Mouse (Mus musculus) MEL (cell line): ENCODE results near the gene Dnajb8. TPM values are rescaled to one million over a fixed set of nuclear protein-coding genes. Genes with fewer than 3 reads are reported as not detected.

Source experiments
- DNase-seq: peaks from one replicate; pipeline ENCODE4 v3.0.0; 2011; ENCODE audit warnings: low read depth, low spot score
- H3K27ac ChIP-seq: 2 replicates; pipeline ENCODE4 v1.5.1; 2012; ENCODE audit warnings: low read depth, mild to moderate bottlenecking, control low read depth, low read length, moderate library complexity; ENCODE audit not compliant: control insufficient read depth
- H3K27me3 ChIP-seq, 2 experiments: fragments of 150-350 bp in 1 of 2; sonication (generic) in 1 of 2; 2 replicates each; pipeline ENCODE4 v1.6.1; 2012; ENCODE audit warnings: low read length in 2 of 2, mild to moderate bottlenecking in 2 of 2, improper control_type of control experiment in 1 of 2, moderate library complexity in 1 of 2; ENCODE audit not compliant: insufficient read depth in 2 of 2, control insufficient read depth in 1 of 2
- H3K36me3 ChIP-seq, 2 experiments: 2 replicates each; pipeline ENCODE4 v1.6.1; 2012 to 2014; ENCODE audit warnings: low read length in 2 of 2, improper control_type of control experiment in 1 of 2, inconsistent platforms in 1 of 2, mild to moderate bottlenecking in 1 of 2; ENCODE audit not compliant: insufficient read depth in 2 of 2, control insufficient read depth in 1 of 2
- H3K4me1 ChIP-seq, 2 experiments: fragments of 150-350 bp in 1 of 2; sonication (generic) in 1 of 2; 2 replicates each; pipeline ENCODE4 v1.6.1; 2012; ENCODE audit warnings: low read length in 2 of 2, improper control_type of control experiment in 1 of 2, mild to moderate bottlenecking in 1 of 2; ENCODE audit not compliant: insufficient read depth in 2 of 2, control insufficient read depth in 1 of 2
- H3K4me3 ChIP-seq, 2 experiments: fragments of 150-350 bp in 1 of 2; sonication (generic) in 1 of 2; 2 replicates each; pipeline ENCODE4 v1.5.1; 2012; ENCODE audit warnings: low read depth in 2 of 2, low read length in 2 of 2, mild to moderate bottlenecking in 2 of 2, moderate library complexity in 2 of 2, control low read depth in 1 of 2, improper control_type of control experiment in 1 of 2; ENCODE audit not compliant: control insufficient read depth in 1 of 2, insufficient read depth in 1 of 2
- H3K79me2 ChIP-seq: 2 replicates; pipeline ENCODE4 v1.6.1; 2012; ENCODE audit warnings: mild to moderate bottlenecking, low read length, moderate library complexity; ENCODE audit not compliant: control insufficient read depth, poor library complexity, insufficient read depth
- H3K9ac ChIP-seq: 2 replicates; pipeline ENCODE4 v1.6.1; 2012; ENCODE audit warnings: low read depth, mild to moderate bottlenecking, control low read depth, low read length, moderate library complexity; ENCODE audit not compliant: control insufficient read depth, poor library complexity, severe bottlenecking
- H3K9me3 ChIP-seq: fragments of 150-350 bp; sonication (generic); replicated peaks from 2 replicates; pipeline ENCODE4 v1.6.1; 2012; ENCODE audit warnings: mild to moderate bottlenecking, low read length, improper control_type of control experiment, moderate library complexity; ENCODE audit not compliant: insufficient read depth
- BHLHE40 ChIP-seq: IDR thresholded peaks from 2 replicates; pipeline ENCODE4 v1.6.1; 2012; ENCODE audit warnings: low read depth, mild to moderate bottlenecking, inconsistent platforms, low read length, improper control_type of control experiment, borderline replicate concordance
- CTCF ChIP-seq, 3 experiments: IDR thresholded peaks in 2 of 3; conservative IDR thresholded peaks in 1 of 3; 2 replicates each; pipeline ENCODE4 v1.5.1; 2011 to 2012; ENCODE audit warnings: low read length in 3 of 3, low read depth in 2 of 3, mild to moderate bottlenecking in 2 of 3, improper control_type of control experiment in 1 of 3, inconsistent platforms in 1 of 3, mixed read lengths in 1 of 3, moderate library complexity in 1 of 3; ENCODE audit not compliant: control insufficient read depth in 1 of 3, insufficient read depth in 1 of 3, poor library complexity in 1 of 3, severe bottlenecking in 1 of 3
- GABPA ChIP-seq: IDR thresholded peaks from 2 replicates; pipeline ENCODE4 v1.6.1; 2012; ENCODE audit warnings: low read depth, mild to moderate bottlenecking, inconsistent platforms, low read length, improper control_type of control experiment, moderate library complexity
- GATA1 ChIP-seq: IDR thresholded peaks from 2 replicates; pipeline ENCODE4 v1.6.1; 2011; ENCODE audit warnings: low read depth, low read length, improper control_type of control experiment
- MAFK ChIP-seq: IDR thresholded peaks from 2 replicates; pipeline ENCODE4 v1.6.1; 2011; ENCODE audit warnings: low read depth, mild to moderate bottlenecking, low read length, improper control_type of control experiment, borderline replicate concordance
- MAX ChIP-seq: IDR thresholded peaks from 2 replicates; pipeline ENCODE4 v1.6.1; 2011; ENCODE audit warnings: low read length, improper control_type of control experiment
- MAZ ChIP-seq: IDR thresholded peaks from 2 replicates; pipeline ENCODE4 v1.6.1; 2012; ENCODE audit warnings: low read depth, mild to moderate bottlenecking, inconsistent platforms, low read length, improper control_type of control experiment
- MXI1 ChIP-seq: IDR thresholded peaks from 2 replicates; pipeline ENCODE4 v1.6.1; 2011; ENCODE audit warnings: mild to moderate bottlenecking, low read depth, low read length, improper control_type of control experiment
- MYC ChIP-seq: IDR thresholded peaks from 2 replicates; pipeline ENCODE4 v1.6.1; 2011; ENCODE audit warnings: low read depth, mild to moderate bottlenecking, low read length, improper control_type of control experiment, moderate library complexity
- POLR2A ChIP-seq, 2 experiments: IDR thresholded peaks; 2 replicates each; pipeline ENCODE4 v1.6.1; 2011 to 2012; ENCODE audit warnings: low read length in 2 of 2, mild to moderate bottlenecking in 2 of 2, control low read depth in 1 of 2, improper control_type of control experiment in 1 of 2, low read depth in 1 of 2, moderate library complexity in 1 of 2; ENCODE audit not compliant: control insufficient read depth in 1 of 2, insufficient read depth in 1 of 2, poor library complexity in 1 of 2
- POLR2AphosphoS2 ChIP-seq: IDR thresholded peaks from 2 replicates; pipeline ENCODE4 v1.6.1; 2011; ENCODE audit warnings: low read length, improper control_type of control experiment
- SIN3A ChIP-seq: IDR thresholded peaks from 2 replicates; pipeline ENCODE4 v1.6.1; 2012; ENCODE audit warnings: low read length, improper control_type of control experiment, inconsistent platforms
- TAL1 ChIP-seq: IDR thresholded peaks from 2 replicates; pipeline ENCODE4 v1.6.1; 2012; ENCODE audit warnings: mild to moderate bottlenecking, inconsistent platforms, low read length, moderate library complexity, mixed read lengths
- TCF12 ChIP-seq: IDR thresholded peaks from 2 replicates; pipeline ENCODE4 v1.6.1; 2014; ENCODE audit warnings: low read depth, mild to moderate bottlenecking, inconsistent platforms, low read length, improper control_type of control experiment, moderate library complexity
- USF1 ChIP-seq: IDR thresholded peaks from 2 replicates; pipeline ENCODE4 v1.6.1; 2014; ENCODE audit warnings: low read depth, mild to moderate bottlenecking, inconsistent platforms, low read length, improper control_type of control experiment, moderate library complexity
- polyA plus RNA-seq, 2 experiments: library from polyadenylated mRNA; stranded (reverse) in 1 of 2; unstranded in 1 of 2; fragments of >175 nt in 1 of 2; fragments of >200 nt in 1 of 2; gene quantifications; 2 replicates each; pipeline versions ENCODE4 v1.2.1 to v1.2.4; 2012; ENCODE audit warnings: low replicate concordance in 2 of 2, low read depth in 1 of 2; ENCODE audit not compliant: insufficient read length in 2 of 2, insufficient read depth in 1 of 2, missing spikeins in 1 of 2
- total RNA-seq: library from RNA; depleted of rRNA; stranded (reverse); fragments of 300-350 nt; gene quantifications from 2 replicates; pipeline ENCODE4 v1.2.3, GENCODE M21; 2012

Dnajb8 gene
- total and polyA plus RNA-seq, 3 experiments = not detected

DNA sequence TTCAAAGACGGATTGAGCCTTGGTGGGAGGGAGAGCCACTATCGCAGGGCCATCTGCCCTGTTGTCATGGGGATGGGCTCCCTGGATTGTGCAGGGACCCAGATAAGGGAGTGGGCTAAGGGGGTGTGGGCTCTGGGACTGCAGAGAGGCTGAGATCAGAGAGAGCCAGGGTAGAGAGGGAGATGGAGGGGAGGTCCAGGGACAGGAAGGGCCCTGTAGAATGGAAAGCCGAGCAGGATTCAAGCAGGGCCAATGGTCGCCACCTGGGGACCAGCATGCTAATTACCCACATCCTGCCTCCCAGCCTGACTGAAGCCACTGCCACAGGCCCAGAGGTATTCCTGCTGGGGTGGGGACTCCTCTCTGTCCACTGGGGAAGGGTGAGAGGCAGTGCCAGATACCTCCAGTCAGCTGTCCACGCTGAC lies 4.5 kb downstream of the Dnajb8 start:
- no peak for TF ChIP-seq TAL1
- 0 out of 2 replicates have a peak, but pooled peaks have one; percentile 25 for TF ChIP-seq TCF12
- TF ChIP-seq GATA1 = 0 out of 2 replicates have a peak, but pooled peaks have one; percentile 9
- Histone ChIP-seq H3K4me3 (no peak overlapping the region), H3K9ac (no peak overlapping the region), H3K36me3 (no peaks in the 10 kb centered on the region; a peak in 1 of 4 replicates), H3K4me1 (no peaks in the 10 kb centered on the region), H3K79me2 (no peaks in the 10 kb centered on the region), H3K27me3 (no peaks in the 10 kb centered on the region; a peak in 1 of 4 replicates), H3K27ac (no peak overlapping the region), H3K9me3 (no peaks in the 10 kb centered on the region)
- no peak for DNase-seq

DNA sequence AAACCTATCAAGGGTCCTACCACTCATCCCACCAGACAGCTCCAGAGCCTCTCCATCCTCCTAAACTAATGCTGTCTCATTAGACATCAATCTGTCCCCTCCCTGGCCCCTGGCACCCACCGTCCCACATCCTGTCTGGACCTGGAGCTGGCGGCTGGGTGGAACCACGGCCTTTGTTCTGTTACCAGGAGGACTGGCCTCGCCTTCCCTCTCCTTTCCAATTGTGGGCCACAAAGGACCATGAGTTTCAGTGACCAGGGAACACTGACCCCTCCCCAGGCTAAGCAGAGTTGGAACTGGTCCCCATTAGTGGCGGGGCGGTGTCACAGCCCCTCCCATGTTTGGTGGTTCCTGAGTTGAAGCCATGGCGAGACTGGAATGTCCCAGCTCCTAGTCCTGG lies 5.5 kb downstream of the Dnajb8 start:
- no peak overlapping the region for H3K27ac ChIP-seq
- H3K9me3 ChIP-seq = no peaks in the 10 kb centered on the region
- H3K79me2 ChIP-seq = no peaks in the 10 kb centered on the region
- H3K9ac ChIP-seq = no peak overlapping the region
- TF ChIP-seq POLR2AphosphoS2 (no peak), MXI1 (no peak), MAX (no peak), GABPA (no peak), GATA1 (no peak), MYC (no peak), POLR2A (IDR thresholded peaks at IDR 0.05; ENCODE audit: control insufficient read depth in 1 of 2, insufficient read depth in 1 of 2, low read depth in 1 of 2, low read length in 2 of 2, poor library complexity in 1 of 2) (no peak)
- no peaks in the 10 kb centered on the region; a peak in 1 of 4 replicates for H3K27me3 ChIP-seq
- no peaks in the 10 kb centered on the region; a peak in 1 of 4 replicates for H3K36me3 ChIP-seq
- no peak for DNase-seq
- H3K4me1 ChIP-seq = no peaks in the 10 kb centered on the region
- no peak overlapping the region for H3K4me3 ChIP-seq

DNA sequence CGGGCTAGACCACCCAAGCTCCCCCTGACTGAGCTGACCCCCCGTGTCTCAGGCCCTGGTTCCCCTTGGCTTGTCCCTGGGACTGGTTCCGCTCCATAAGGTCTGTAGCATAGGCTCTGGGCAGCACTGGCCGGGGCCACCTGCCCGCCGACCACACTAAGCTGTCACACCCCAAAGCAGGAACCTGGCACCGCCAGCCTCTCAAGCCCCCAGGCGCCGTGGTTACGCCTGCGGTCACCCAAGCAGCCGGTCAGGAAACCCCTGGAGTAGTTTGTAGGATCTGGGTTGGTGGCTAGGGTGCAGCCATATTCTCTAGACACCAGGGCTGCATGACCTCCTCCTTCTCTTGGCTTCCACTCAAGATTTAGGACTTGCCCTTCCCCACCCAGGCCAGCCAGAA lies 7.2 kb downstream of the Dnajb8 start:
- no peaks in the 10 kb centered on the region for H3K79me2 ChIP-seq
- TF ChIP-seq SIN3A = no peak
- TF ChIP-seq MAZ = no peak
- TF ChIP-seq GATA1 = no peak
- no peak for TF ChIP-seq MAX
- no peak for TF ChIP-seq POLR2A (IDR thresholded peaks at IDR 0.05; ENCODE audit: control insufficient read depth in 1 of 2, insufficient read depth in 1 of 2, low read depth in 1 of 2, low read length in 2 of 2, poor library complexity in 1 of 2)
- TF ChIP-seq USF1 = no peak
- TF ChIP-seq TAL1 = no peak
- TF ChIP-seq BHLHE40 = no peak
- TF ChIP-seq MXI1 = no peak
- TF ChIP-seq CTCF (IDR thresholded peaks at IDR 0.05 in 2 of 3, conservative IDR thresholded peaks at IDR 0.05 in 1 of 3; ENCODE audit: control insufficient read depth in 1 of 3, insufficient read depth in 1 of 3, low read depth in 2 of 3, low read length in 3 of 3, poor library complexity in 1 of 3, severe bottlenecking in 1 of 3) = no peak
- TF ChIP-seq MAFK = no peak
- TF ChIP-seq POLR2AphosphoS2 = no peak
- TF ChIP-seq MYC = no peak
- H3K9me3 ChIP-seq = no peaks in the 10 kb centered on the region
- no peaks in the 10 kb centered on the region; a peak in 1 of 4 replicates for H3K27me3 ChIP-seq
- H3K9ac ChIP-seq = no peak overlapping the region
- H3K36me3 ChIP-seq = no peaks in the 10 kb centered on the region; a peak in 1 of 4 replicates
- no peak for DNase-seq
- no peak overlapping the region for H3K4me3 ChIP-seq
- H3K4me1 ChIP-seq = no peaks in the 10 kb centered on the region
- H3K27ac ChIP-seq = no peak overlapping the region
